Comparison of ENCODE assay signal across 29 mouse cellular contexts in the genomic region with DNA sequence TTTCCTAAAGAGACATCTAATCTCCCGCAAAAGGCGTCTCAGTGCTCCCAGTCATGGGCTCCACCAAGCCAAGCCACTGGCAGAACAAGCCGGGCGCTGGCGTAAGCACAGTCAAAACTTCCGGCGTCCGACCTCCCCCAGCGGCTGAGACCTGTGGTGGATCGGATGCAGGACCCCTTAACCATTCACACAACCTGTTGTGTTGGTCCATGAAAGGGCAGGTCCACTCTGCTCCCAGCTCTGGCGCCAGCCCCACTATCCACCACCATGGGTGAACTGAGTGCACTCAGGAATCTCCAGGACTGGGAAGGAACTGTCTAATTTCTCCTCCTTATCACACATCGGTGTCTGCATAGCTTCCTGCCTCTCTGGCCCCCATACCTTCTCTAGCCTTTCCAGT.
DNase-seq lines count a peak whose midpoint lies in the region; ATAC-seq and TF ChIP-seq lines count a peak whose summit lies in the region.
"Had no signal": no experiment of that assay in that cellular context is flagged by ENCODE, and none has a peak within 500 bp of the region (broad histone marks: within the 10 kb centered on the region; RNA-seq: fewer than 3 reads in every experiment).

No protein-coding gene starts in this region.

- no peak for TF ChIP-seq CTCF in liver, postnatal 0 days (IDR thresholded peaks at IDR 0.05; ENCODE audit: low read depth)
- TF ChIP-seq CTCF in CH12.LX (conservative IDR thresholded peaks at IDR 0.05 in 1 of 2, IDR thresholded peaks at IDR 0.05 in 1 of 2; ENCODE audit: low read depth in 2 of 2, low read length in 2 of 2): no peak
- TF ChIP-seq CTCF in E14TG2a.4 (conservative IDR thresholded peaks at IDR 0.05; ENCODE audit: low read length): no peak
- no peak for TF ChIP-seq CTCF in lung, adult 2 months (IDR thresholded peaks at IDR 0.05; ENCODE audit: insufficient read depth, low read length)

- H3K9me3 ChIP-seq in liver, embryonic 11.5 days (ENCODE audit: control insufficient read depth, low read length): no peaks in the 10 kb centered on the region
- H3K9me3 ChIP-seq in liver, postnatal 0 days (ENCODE audit: low read length): no peaks in the 10 kb centered on the region
- H3K9me3 ChIP-seq in CH12.LX (replicated peaks; ENCODE audit: low read length): no peaks in the 10 kb centered on the region
- H3K9me3 ChIP-seq in E14TG2a.4 (ENCODE audit: low read length): no peaks in the 10 kb centered on the region
- H3K9me3 ChIP-seq in ES-E14 (ENCODE audit: control insufficient read depth, insufficient read depth, low read depth, low read length): no peaks in the 10 kb centered on the region
- H3K9me3 ChIP-seq: embryonic facial prominence, embryonic 12.5 days; embryonic facial prominence, embryonic 15.5 days; G1E; heart, embryonic 13.5 days; hindbrain, embryonic 10.5 days; hindbrain, embryonic 13.5 days; intestine, embryonic 15.5 days had no signal

- H3K27me3 ChIP-seq in liver, embryonic 11.5 days (replicated peaks; ENCODE audit: control insufficient read depth, insufficient read depth, low read length): no peaks in the 10 kb centered on the region
- H3K27me3 ChIP-seq in liver, postnatal 0 days (ENCODE audit: insufficient read depth, low read length): no peaks in the 10 kb centered on the region
- no peaks in the 10 kb centered on the region for H3K27me3 ChIP-seq in CH12.LX (replicated peaks)
- H3K27me3 ChIP-seq in E14TG2a.4 (ENCODE audit: insufficient read depth, low read length): no peaks in the 10 kb centered on the region; the same call in 1 of the 2 replicates
- H3K27me3 ChIP-seq: embryonic facial prominence, embryonic 12.5 days; embryonic facial prominence, embryonic 15.5 days; heart, embryonic 13.5 days; hindbrain, embryonic 13.5 days; intestine, embryonic 15.5 days; Patski had no signal

- no peak for ATAC-seq in liver, embryonic 11.5 days (replicated peaks; ENCODE audit: low FRiP score)
- ATAC-seq in liver, postnatal 0 days: no peak
- ATAC-seq: activated CD4-positive, CD25-positive, alpha-beta regulatory T cell, adult 4 months; CD4-positive, CD25-positive, alpha-beta regulatory T cell, adult 4 months; forebrain, embryonic 14.5 days; hindbrain, embryonic 16.5 days; intestine, embryonic 15.5 days; Patski had no signal

- H3K36me3 ChIP-seq in liver, embryonic 11.5 days (ENCODE audit: control insufficient read depth, insufficient read depth, low read length): no peaks in the 10 kb centered on the region
- no peaks in the 10 kb centered on the region for H3K36me3 ChIP-seq in liver, postnatal 0 days (replicated peaks; ENCODE audit: insufficient read depth, low read length)
- H3K36me3 ChIP-seq in CH12.LX (replicated peaks in 1 of 2; ENCODE audit: control insufficient read depth in 1 of 2, insufficient read depth in 1 of 2, low read length in 1 of 2) (no peaks in the 10 kb centered on the region), E14TG2a.4 (ENCODE audit: insufficient read depth, low read length) (no peaks in the 10 kb centered on the region), ES-E14 (ENCODE audit: control insufficient read depth, insufficient read depth, low read length, poor library complexity, severe bottlenecking) (no peaks in the 10 kb centered on the region)
- H3K36me3 ChIP-seq: embryonic facial prominence, embryonic 12.5 days; embryonic facial prominence, embryonic 15.5 days; G1E; heart, embryonic 13.5 days; hindbrain, embryonic 10.5 days; hindbrain, embryonic 13.5 days; intestine, embryonic 15.5 days had no signal

- peak overlapping the region; percentile 29 for H3K4me2 ChIP-seq in liver, embryonic 11.5 days
- no peak overlapping the region for H3K4me2 ChIP-seq in liver, postnatal 0 days (ENCODE audit: low read depth, low read length)
- H3K4me2 ChIP-seq in CH12.LX (ENCODE audit: insufficient read depth, low read depth, poor library complexity, severe bottlenecking): peak overlapping the region; percentile 31; the same call in 1 of the 2 replicates
- H3K4me2 ChIP-seq: embryonic facial prominence, embryonic 12.5 days; embryonic facial prominence, embryonic 15.5 days; heart, embryonic 13.5 days; hindbrain, embryonic 13.5 days; intestine, embryonic 15.5 days had no signal

- no peak overlapping the region for H3K9ac ChIP-seq in liver, embryonic 11.5 days (ENCODE audit: low read depth, low read length)
- no peak overlapping the region for H3K9ac ChIP-seq in liver, postnatal 0 days (replicated peaks)
- H3K9ac ChIP-seq in CH12.LX (ENCODE audit: insufficient read depth, low read depth) (no peak overlapping the region), ES-E14 (ENCODE audit: insufficient read depth, low read depth, low read length, poor library complexity, severe bottlenecking) (no peak overlapping the region)
- H3K9ac ChIP-seq: embryonic facial prominence, embryonic 12.5 days; embryonic facial prominence, embryonic 15.5 days; heart, embryonic 13.5 days; hindbrain, embryonic 13.5 days; intestine, embryonic 15.5 days had no signal

- no peak for TF ChIP-seq RAD21 in CH12.LX (IDR thresholded peaks at IDR 0.05; ENCODE audit: low read depth, low read length)

- no peak for TF ChIP-seq EP300 in liver, postnatal 0 days (IDR thresholded peaks at IDR 0.05; ENCODE audit: low read depth)
- TF ChIP-seq EP300 in CH12.LX (IDR thresholded peaks at IDR 0.05; ENCODE audit: low read length): no peak

- WGBS in liver, embryonic 11.5 days: 58% methylated on average over 12 of the region's 12 CpGs
- WGBS in liver, postnatal 0 days (ENCODE audit: insufficient replicate concordance): 75% methylated on average over 12 of the region's 12 CpGs
- WGBS in lung, adult 2 months: 84% methylated on average over 12 of the region's 12 CpGs

- H3K79me2 ChIP-seq in CH12.LX (replicated peaks; ENCODE audit: control insufficient read depth, extremely low read depth, insufficient read depth, poor library complexity, severe bottlenecking): no peaks in the 10 kb centered on the region

- H3K27ac ChIP-seq in liver, embryonic 11.5 days (ENCODE audit: low read depth, low read length): no peak overlapping the region
- no peak overlapping the region for H3K27ac ChIP-seq in liver, postnatal 0 days (ENCODE audit: low read depth)
- peak overlapping the region; percentile 51 for H3K27ac ChIP-seq in CH12.LX (ENCODE audit: insufficient read depth, low read depth)
- no peak overlapping the region for H3K27ac ChIP-seq in ES-E14 (ENCODE audit: insufficient read depth, low read depth, low read length, poor library complexity, severe bottlenecking)
- H3K27ac ChIP-seq: embryonic facial prominence, embryonic 12.5 days; embryonic facial prominence, embryonic 15.5 days; gastrocnemius, adult 2 months; heart, embryonic 13.5 days; hindbrain, embryonic 10.5 days; hindbrain, embryonic 13.5 days; intestine, embryonic 15.5 days had no signal

- TF ChIP-seq POLR2A in CH12.LX (IDR thresholded peaks at IDR 0.05; ENCODE audit: low read depth, low read length): no peak
- TF ChIP-seq POLR2A in lung, adult 2 months (IDR thresholded peaks at IDR 0.05; ENCODE audit: borderline replicate concordance, extremely low read depth, low read depth, low read length): no peak

- H3K4me3 ChIP-seq in liver, embryonic 11.5 days (ENCODE audit: low read depth, low read length): no peak overlapping the region
- H3K4me3 ChIP-seq in liver, postnatal 0 days (ENCODE audit: low read depth, low read length): no peak overlapping the region
- H3K4me3 ChIP-seq in CH12.LX (replicated peaks in 1 of 3; ENCODE audit: low read depth in 2 of 3, low read length in 2 of 3, poor library complexity in 1 of 3) (peak overlapping the region in 1 of 3 experiments; percentile 8), E14TG2a.4 (replicated peaks; ENCODE audit: low read length) (0 out of 2 replicates have a peak overlapping the region, but pooled peaks have one; percentile 20), ES-E14 (ENCODE audit: insufficient read depth in 1 of 2, low read depth in 1 of 2, low read length in 2 of 2, poor library complexity in 1 of 2, severe bottlenecking in 1 of 2) (peak overlapping the region in 1 of 2 experiments; percentile 33; a peak in 2 of 4 replicates)
- no peak overlapping the region for H3K4me3 ChIP-seq in lung, adult 2 months (replicated peaks; ENCODE audit: extremely low read depth, low read depth, low read length)
- H3K4me3 ChIP-seq: embryonic facial prominence, embryonic 12.5 days; embryonic facial prominence, embryonic 15.5 days; gastrocnemius, adult 2 months; heart, embryonic 13.5 days; hindbrain, embryonic 10.5 days; hindbrain, embryonic 13.5 days; intestine, embryonic 15.5 days had no signal

- dilution Hi-C loops in CH12.LX (cut with MboI; ENCODE audit: extremely low pct_ligation_motif_present, extremely low pct_unique_long_range_greater_than_20kb, low sequenced_read_pairs): no loop called here

- no peak for DNase-seq in liver, embryonic 11.5 days (ENCODE audit: low spot score)
- no peak for DNase-seq in liver, postnatal 0 days
- DNase-seq in CH12.LX (ENCODE audit: extremely low read depth): no peak
- DNase-seq in ES-E14 (ENCODE audit: low read depth, low spot score): peak; percentile 7
- DNase-seq in cerebellum, adult 11-12 months: no peak
- DNase-seq in lung, adult 2 months: no peak
- DNase-seq in frontal cortex, postnatal 14 days (ENCODE audit: low spot score in 2 of 2): no peak
- DNase-seq: adrenal gland, adult 8-10 months; adrenal gland, postnatal 25 days; cerebellum, adult 2 months; cerebellum, adult 9-11 months; cerebellum, postnatal 25 days; gastrocnemius, adult 2 months; gastrocnemius, postnatal 14 days; heart, adult 18-20 months; kidney, adult 11 months had no signal

- in situ Hi-C loops in CH12.LX (cut with MboI; ENCODE audit: low pct_ligation_motif_present, low pct_unique_long_range_greater_than_20kb, low sequenced_read_pairs): loop anchor here (10.0 kb wide), 1 partner anchor 92 kb away; the partner anchor contains the start of gene Fut8
- in situ Hi-C loops in ES-E14 (cut with MboI; ENCODE audit: low sequenced_read_pairs in 2 of 2, unreplicated experiment in 2 of 2): no loop called here

- peaks cover 5% of the 10 kb centered on the region for H3K4me1 ChIP-seq in liver, embryonic 11.5 days (replicated peaks; ENCODE audit: control insufficient read depth, insufficient read depth, low read length)
- no peaks in the 10 kb centered on the region for H3K4me1 ChIP-seq in liver, postnatal 0 days (ENCODE audit: insufficient read depth)
- H3K4me1 ChIP-seq in CH12.LX (ENCODE audit: control insufficient read depth in 1 of 2, insufficient read depth in 2 of 2) (peaks cover 35 to 86% of the 10 kb centered on the region in 2 experiments), E14TG2a.4 (replicated peaks; ENCODE audit: low read depth, low read length) (peaks cover 13% of the 10 kb centered on the region), ES-E14 (ENCODE audit: control insufficient read depth in 2 of 2, insufficient read depth in 2 of 2, low read length in 2 of 2, poor library complexity in 1 of 2) (peaks cover 0 to 5% of the 10 kb centered on the region in 2 experiments; a peak in 1 of 4 replicates)
- H3K4me1 ChIP-seq in lung, adult 2 months (ENCODE audit: control insufficient read depth, insufficient read depth, low read length): no peaks in the 10 kb centered on the region
- H3K4me1 ChIP-seq: embryonic facial prominence, embryonic 15.5 days; hindbrain, embryonic 10.5 days; hindbrain, embryonic 13.5 days; intestine, embryonic 15.5 days had no signal

TF ChIP-seq in CH12.LX, 34 proteins besides CTCF, POLR2A, EP300 and RAD21 (continues in another document):
- no peak for TF ChIP-seq PAX5 (IDR thresholded peaks at IDR 0.05; ENCODE audit: low read length)

TF ChIP-seq in ES-E14, 5 proteins besides CTCF, POLR2A, EP300 and RAD21 (continues in another document):
- no peak for TF ChIP-seq MAFK (IDR thresholded peaks at IDR 0.05; ENCODE audit: insufficient read depth, low read depth, low read length)
